Mouse (Mus musculus) frontal cortex, postnatal 36 days (tissue): ENCODE measurements at regions not wholly inside any gene's neighbourhood (a gene's known extent, or its start where the extent isn't known, plus 50 kb on each side); places are given as distances from the start of the nearest gene placed in this dataset.

Experiments
- DNase-seq, 2 experiments: peaks; one replicate each; pipeline ENCODE4 v3.0.0; 2022; ENCODE audit warnings: low spot score in 2 of 2

DNA sequence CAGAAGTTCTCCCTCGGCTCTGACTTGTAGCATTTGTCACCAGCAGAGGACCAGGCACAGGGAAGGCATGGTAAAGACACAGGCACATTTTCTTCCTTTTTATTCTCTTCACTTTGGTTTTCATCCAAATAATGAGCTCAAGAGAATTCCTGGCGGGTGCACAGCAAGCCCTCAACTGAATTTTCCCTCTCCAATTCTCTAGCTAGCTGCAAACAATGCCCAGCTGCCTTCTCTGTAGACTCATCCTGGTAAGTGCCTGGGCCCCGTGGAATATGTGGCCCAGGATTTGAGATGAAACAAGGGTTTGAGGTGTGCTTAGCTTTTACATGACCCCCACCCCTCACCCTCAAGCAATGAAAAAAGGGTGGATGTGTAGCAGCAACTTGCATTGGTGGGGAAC is 90.4 kb downstream of the Otol1 start:
- DNase-seq = no peak

DNA sequence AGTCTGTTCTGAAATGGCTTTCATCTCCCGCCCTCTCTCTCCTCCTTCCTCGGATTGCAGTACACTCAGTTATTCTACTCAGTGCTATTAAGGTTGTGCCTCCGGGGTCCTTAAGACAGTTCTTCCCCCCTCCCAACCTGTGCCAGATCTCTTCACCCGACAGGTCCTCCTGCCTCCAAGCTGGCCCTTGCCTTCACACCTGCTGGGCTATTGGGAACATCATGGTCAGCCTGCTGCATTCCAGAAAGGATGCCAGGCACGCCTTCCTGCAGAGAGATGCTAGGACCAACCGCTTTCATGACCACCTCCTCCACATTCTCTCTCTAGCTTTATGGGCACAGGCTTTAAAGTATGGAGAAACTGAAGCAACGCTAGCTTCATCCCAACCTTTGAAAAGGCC is 94.7 kb downstream of the Otol1 start:
- no peak for DNase-seq

DNA sequence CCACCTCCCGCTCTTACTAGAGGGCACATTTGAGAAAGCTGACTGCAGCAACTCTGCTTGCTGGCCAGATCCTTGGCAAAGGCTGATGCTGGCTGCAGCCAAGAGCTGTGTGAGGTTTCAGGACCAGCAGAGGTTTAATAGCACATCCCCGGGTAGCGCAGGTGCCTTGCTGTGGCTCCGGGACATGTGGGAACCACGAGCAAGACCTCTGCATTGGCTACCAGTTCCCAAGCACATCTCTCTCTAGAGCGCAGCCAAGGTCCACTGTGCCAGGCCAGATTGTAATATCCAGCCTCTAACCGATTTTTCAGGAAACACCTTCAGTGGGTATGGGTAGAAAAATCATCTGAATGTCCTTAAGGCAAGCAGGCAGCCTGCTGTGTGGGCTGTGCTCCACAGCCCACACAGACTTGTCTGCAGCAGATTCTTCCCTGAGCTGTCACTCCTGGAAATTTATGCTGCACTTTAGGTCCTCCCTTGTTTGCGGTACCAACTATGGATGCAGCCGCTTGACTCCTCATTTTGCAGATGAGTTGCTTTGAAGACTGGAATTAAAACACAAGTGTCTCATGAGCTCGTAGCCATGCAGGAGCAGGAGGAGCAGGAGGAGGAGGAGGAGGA is 95.3 kb downstream of the Otol1 start:
- DNase-seq = peak; percentile 29 to 36

DNA sequence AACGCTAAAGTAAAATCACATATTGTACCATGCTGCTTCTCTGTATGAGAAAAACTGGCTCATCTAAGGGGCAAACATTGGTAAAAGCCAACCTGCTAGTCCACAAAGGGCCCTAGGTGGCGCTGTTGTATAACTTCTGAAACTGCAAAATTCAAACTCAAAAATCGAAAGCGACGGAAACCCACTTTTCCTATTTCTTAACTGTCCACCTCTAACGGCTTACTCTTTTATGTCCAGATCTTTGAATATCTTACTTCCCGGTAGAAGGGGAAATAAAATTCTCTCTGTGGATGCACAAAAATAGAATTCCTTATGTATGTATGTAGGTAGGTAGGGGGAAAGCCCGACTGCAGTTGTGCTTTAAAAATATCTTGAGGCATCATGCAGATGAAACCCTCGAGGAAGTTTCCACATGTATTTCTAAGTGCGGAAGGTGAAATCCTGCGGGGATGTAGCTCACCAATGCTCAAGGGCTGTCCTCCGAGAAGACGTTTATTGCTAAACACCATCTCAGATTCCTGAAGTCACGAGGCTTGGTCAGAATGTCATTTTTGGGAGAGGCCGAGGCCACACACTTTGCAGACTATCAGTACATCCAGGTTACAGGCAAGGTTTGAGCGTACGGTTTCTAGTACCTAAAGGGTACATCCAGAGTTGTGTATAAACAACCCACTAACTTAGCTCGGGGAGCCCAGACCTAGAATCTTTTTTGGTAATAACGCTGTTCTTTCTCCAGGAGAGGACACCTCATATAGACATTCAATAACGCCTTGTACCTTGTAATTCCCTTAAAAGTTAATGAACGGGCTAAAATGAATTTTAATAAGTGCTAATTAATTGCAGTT is 96.8 kb downstream of the Otol1 start:
- DNase-seq = peak; percentile 82 to 92

DNA sequence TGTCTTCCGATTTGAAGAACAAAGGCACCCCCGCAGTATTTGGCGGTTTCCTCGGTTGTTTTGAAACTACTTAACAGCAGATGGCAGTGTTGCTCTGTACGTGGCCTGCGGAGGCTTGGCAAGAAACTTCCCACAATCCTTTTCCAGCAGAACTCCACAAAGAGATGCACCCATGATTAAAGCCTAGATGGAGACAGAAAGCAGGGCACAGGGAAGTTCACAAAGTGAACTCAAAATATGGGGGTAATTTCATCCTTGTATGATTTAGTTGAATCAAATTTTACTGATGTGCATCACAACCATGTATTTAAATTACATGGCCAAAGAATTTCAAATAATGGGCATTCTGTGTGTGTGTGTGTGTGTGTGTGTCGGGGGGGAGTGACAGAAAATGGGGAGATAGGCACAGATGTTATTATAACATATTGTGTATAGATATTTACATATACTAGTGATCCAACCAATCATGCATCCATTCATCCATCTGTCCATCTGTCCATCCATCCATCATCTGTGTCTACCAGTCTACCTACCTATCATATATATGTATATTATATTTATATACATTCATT is 97.5 kb downstream of the Otol1 start:
- peak; percentile 66 to 79 for DNase-seq

DNA sequence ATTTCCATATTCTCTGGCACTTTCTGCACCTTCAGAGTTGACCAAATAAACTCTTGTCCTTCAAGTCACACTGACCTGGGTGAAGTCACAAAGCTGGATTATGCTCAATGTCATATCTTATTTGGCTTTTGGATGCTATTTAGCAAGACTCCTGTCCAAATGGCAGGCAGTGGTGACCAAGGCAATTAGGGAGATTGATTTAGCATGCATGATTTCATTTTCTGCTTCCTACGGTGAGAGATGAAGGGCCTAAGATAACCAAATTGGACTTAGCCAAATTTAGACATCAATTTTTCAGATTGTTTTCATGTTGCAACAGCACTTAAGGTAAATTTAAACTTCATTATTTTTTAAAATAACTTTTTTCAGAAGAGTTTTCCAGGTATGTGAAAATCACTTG is 98.1 kb downstream of the Otol1 start:
- no peak for DNase-seq

GRCm38 (mm10) chr3:70106141-70106540 is 98.7 kb downstream of the Otol1 start:
- DNase-seq = no peak

GRCm38 (mm10) chr3:70126212-70126611 is 118.8 kb downstream of the Otol1 start:
- no peak for DNase-seq

DNA sequence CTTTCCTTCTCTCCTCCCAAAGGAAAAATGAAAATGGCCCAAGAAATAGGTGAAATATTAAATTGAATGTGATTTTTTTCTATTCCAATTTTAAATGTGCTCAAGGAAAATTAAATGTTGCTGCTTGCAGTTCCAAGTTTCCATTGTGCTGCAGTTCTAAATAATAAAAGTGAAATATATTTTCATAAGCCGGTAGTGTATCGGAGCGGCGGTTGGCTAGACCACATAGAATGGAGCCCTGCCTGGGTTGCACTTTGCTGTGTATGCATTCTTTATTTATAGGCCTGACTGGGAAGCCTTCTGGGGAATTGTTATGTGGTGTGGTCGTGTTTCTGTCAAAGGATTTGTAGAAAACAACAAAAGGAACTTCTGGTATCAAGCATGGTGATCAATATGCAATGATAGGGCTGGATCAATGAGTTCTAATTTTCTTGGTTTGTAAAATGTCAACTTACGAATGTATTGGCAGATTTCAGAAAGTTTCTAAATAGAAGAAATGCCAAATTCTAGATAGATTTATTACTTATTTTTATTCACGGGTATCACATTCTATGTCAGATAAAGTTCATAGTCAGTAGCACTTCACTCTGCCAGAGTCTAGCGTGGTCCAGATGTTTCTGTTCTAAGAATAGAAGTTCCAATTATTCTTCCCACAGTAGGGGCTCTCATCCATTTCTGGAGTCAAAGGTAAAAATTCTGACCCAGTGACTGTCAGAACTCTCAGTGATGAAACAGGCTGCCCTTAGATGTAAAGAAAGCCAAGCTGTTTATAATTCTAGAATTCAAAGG is 123.0 kb downstream of the Otol1 start:
- no peak for DNase-seq

DNA sequence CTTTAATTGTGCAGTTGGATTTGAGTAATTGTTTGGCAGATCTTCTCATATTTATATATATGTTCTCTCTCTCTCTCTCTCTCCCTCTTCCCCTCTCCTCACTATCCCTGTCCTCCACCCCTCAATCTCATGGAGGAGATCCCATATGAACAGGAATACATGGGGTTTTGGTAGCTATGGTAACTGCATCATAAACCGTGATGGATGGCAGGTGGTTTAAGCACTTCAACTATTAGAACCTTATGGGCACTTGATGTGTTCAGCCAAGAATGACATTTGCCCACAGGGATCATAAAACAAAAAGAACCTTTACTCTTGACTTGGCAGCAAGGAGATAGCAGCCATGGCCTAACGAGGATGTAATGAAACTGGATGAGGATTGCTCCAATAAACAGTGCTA is 127.5 kb downstream of the Otol1 start:
- DNase-seq = no peak

GRCm38 (mm10) chr3:70138488-70138887 is 131.1 kb downstream of the Otol1 start:
- DNase-seq = no peak

GRCm38 (mm10) chr3:70138926-70139325 is 131.5 kb downstream of the Otol1 start:
- no peak for DNase-seq

DNA sequence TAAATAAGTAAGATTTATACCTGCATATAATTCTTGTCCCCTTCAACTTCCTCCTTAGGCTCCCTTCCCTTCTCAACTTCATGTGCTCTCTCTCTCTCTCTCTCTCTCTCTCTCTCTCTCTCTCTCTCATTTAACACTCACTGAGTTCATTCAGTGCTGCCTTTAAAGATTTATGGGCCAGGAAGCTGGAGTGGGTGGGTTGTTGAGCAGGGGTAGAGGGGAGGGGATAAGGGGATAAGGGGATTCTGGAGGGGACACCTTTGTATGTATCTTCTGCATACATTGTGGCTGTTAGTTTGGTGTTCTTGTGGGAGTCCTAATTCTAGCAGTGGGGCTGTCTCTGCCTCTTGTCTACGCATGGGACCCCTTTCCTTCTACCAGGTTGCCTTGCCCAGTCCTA is 138.3 kb downstream of the Otol1 start:
- DNase-seq = no peak

- no peak for DNase-seq
Measured at GRCm38 (mm10) chr3:70151156-70151555, 143.7 kb downstream of the Otol1 start.

GRCm38 (mm10) chr3:70160043-70160442 is 152.6 kb downstream of the Otol1 start:
- no peak for DNase-seq

- no peak for DNase-seq
Measured at GRCm38 (mm10) chr3:70171667-70172066, 164.3 kb downstream of the Otol1 start.

- DNase-seq = no peak
Measured at GRCm38 (mm10) chr3:70176391-70176790, 169.0 kb downstream of the Otol1 start.

GRCm38 (mm10) chr3:70181611-70182010 is 174.2 kb downstream of the Otol1 start:
- DNase-seq = no peak

GRCm38 (mm10) chr3:70190741-70191140 is 183.3 kb downstream of the Otol1 start:
- DNase-seq = no peak

DNA sequence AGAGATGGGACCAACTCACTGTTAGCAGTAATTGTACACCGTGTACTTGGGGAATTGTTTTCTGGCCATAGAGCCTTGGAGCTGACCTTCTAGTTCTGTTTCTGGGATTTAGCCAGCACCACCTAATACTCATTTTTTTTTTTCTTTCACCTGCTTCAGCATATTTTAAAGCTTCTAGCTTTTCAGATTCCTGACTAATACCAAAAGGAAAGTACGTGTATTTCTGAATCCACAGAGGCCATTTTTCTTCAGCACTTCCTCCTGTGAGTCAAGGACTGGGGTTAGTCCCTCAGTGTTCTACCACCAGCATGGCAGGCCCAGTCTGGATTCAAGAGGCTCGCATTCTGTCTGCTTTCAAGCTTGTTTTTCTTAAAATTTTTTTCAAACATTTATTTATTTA is 189.3 kb downstream of the Otol1 start:
- no peak for DNase-seq

GRCm38 (mm10) chr3:70198890-70199289 is 191.5 kb downstream of the Otol1 start:
- no peak for DNase-seq

GRCm38 (mm10) chr3:70201334-70201943 is 194.0 kb downstream of the Otol1 start:
- DNase-seq = peak; percentile 23 to 61
